Mouse (Mus musculus): ENCODE measurements at regions not wholly inside any gene's neighbourhood (a gene's known extent, or its start where the extent isn't known, plus 50 kb on each side); places are given as distances from the start of the nearest gene placed in this dataset.

DNA sequence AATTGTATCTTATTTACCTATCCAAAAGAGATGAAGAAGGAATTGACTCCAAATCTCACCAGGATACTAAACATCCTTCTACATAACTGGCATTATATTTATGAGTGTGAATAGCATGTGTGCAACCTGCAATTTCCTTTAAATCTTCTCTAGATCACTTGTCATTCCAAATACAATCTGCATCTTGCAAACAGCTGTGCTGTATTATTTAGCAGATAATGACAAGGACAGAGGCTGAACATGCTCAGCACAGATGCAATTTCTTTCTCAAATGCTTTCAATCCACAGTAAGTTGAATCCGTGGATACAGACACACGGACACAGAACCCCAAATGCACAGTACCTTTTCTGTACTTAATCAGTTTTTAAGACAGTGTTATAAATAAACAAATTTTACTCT, 229.4 kb upstream of the Cd180 start:
- Histone ChIP-seq H3K9ac (replicated peaks; ENCODE audit: low read depth) (no peak overlapping the region), H3K9me3 (ENCODE audit: low read length) (no peaks in the 10 kb centered on the region), H3K27ac (ENCODE audit: low read length) (no peak overlapping the region), H3K4me1 (ENCODE audit: insufficient read depth, low read depth, low read length) (no peaks in the 10 kb centered on the region), H3K36me3 (ENCODE audit: insufficient read depth, low read length) (no peaks in the 10 kb centered on the region), H3K4me3 (ENCODE audit: low read depth, low read length) (no peak overlapping the region), H3K27me3 (replicated peaks; ENCODE audit: insufficient read depth, low read length) (no peaks in the 10 kb centered on the region), H3K4me2 (replicated peaks; ENCODE audit: low read depth, low read length) (no peak overlapping the region)
- ATAC-seq (no peak), DNase-seq (ENCODE audit: low spot score) (peak; percentile 42)
- no peak for TF ChIP-seq EP300 (IDR thresholded peaks at IDR 0.05)
- TF ChIP-seq CTCF (IDR thresholded peaks at IDR 0.05) = no peak
- 38% methylated on average over 2 of the region's 2 CpGs for WGBS

DNA sequence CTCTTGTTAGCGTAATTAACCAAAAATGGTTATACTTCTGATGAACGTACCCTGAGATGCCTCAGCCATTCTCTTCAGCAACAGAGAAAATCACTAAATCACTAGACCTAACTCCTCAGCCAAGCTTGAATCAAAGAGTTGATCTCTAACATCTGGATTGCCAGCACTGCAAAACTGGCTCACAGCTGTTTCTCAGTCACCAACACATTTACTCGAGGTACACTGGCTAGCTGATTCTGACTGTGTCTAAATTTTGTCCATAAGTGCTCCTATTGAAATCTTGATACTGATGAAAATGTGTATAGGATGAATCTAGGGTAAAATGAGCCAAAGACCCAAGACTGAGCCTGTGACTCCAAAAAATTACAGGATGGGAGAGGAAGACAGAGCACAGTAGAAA, 211.5 kb upstream of the Cd180 start:
- no peaks in the 10 kb centered on the region for H3K36me3 ChIP-seq (ENCODE audit: insufficient read depth, low read length)
- no peak for ATAC-seq

DNA sequence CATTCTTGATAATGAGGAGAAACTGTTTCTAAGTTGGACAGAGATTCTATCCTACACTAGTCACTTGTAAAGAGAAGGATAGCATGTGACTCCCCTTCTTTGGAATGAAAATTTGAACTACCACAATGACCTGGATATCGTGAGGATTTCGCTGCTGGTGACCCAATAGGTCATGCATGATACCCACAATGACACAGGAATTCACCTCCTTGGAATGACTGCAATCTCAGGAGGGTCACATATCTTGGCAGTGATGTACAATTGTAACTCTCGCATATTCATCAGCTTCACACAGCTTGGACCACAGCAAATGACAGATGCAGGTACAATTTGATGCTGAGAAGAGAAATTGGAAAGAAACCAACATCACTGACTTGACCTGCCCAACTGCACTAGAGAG, 210.9 kb upstream of the Cd180 start:
- no peak overlapping the region for H3K27ac ChIP-seq (ENCODE audit: low read length)
- H3K36me3 ChIP-seq (ENCODE audit: insufficient read depth, low read length) = no peaks in the 10 kb centered on the region
- H3K4me1 ChIP-seq (ENCODE audit: insufficient read depth, low read depth, low read length) = no peaks in the 10 kb centered on the region
- H3K9ac ChIP-seq (replicated peaks; ENCODE audit: low read depth) = no peak overlapping the region
- no peak for DNase-seq (ENCODE audit: low spot score)
- WGBS = 79% methylated on average over 3 of the region's 3 CpGs
- no peak overlapping the region for H3K4me2 ChIP-seq (replicated peaks; ENCODE audit: low read depth, low read length)
- no peaks in the 10 kb centered on the region for H3K9me3 ChIP-seq (ENCODE audit: low read length)
- TF ChIP-seq CTCF (IDR thresholded peaks at IDR 0.05) (no peak), EP300 (IDR thresholded peaks at IDR 0.05) (no peak)
- H3K27me3 ChIP-seq (replicated peaks; ENCODE audit: insufficient read depth, low read length) = no peaks in the 10 kb centered on the region
- no peak for ATAC-seq
- H3K4me3 ChIP-seq (ENCODE audit: low read depth, low read length) = no peak overlapping the region

More for the DNA sequence above, 211.5 kb upstream of the Cd180 start:
- Histone ChIP-seq H3K27me3 (replicated peaks; ENCODE audit: insufficient read depth, low read length) (no peaks in the 10 kb centered on the region), H3K27ac (ENCODE audit: low read length) (no peak overlapping the region), H3K4me1 (ENCODE audit: insufficient read depth, low read depth, low read length) (no peaks in the 10 kb centered on the region), H3K4me2 (replicated peaks; ENCODE audit: low read depth, low read length) (no peak overlapping the region), H3K9ac (replicated peaks; ENCODE audit: low read depth) (no peak overlapping the region), H3K4me3 (ENCODE audit: low read depth, low read length) (no peak overlapping the region), H3K9me3 (ENCODE audit: low read length) (no peaks in the 10 kb centered on the region)
- TF ChIP-seq EP300 (IDR thresholded peaks at IDR 0.05) (no peak), CTCF (IDR thresholded peaks at IDR 0.05) (no peak)
- DNase-seq (ENCODE audit: low spot score) = peak; percentile 52
- WGBS = 66% methylated on average over 3 of the region's 3 CpGs

DNA sequence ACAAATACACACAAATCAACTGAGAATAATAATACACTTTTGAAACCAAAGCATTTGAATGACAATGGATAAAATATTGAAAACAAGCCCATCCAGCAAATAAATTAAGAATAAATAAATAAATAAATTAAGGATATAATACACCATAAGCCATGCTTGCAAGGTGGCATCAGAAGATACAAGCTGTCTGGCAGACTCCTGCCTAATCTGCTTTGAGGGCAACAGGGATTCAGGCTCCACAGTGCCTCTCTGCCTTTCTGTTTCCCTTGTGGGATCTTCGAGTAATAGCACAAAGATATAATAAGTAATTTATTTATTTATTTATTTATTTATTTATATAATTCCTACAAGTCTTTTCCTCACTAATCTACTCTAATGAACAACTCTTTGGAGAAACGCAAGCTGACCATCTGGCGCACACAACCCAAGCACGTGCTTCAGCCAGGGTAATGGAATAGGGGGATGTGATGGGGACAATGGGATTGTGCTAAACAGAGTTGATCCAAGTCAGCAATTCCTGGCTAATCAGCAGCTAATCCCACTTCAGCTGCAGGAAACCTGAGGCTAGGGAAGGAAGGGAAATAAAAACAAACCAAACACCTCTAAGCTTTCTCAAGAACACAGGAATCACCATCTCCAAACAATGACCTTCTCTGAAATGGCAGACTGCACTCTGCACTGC, 205.8 kb upstream of the Cd180 start:
- H3K36me3 ChIP-seq (ENCODE audit: insufficient read depth, low read length) = no peaks in the 10 kb centered on the region
- H3K4me3 ChIP-seq (ENCODE audit: low read depth, low read length) = no peak overlapping the region
- no peak overlapping the region for H3K4me2 ChIP-seq (replicated peaks; ENCODE audit: low read depth, low read length)
- H3K27me3 ChIP-seq (replicated peaks; ENCODE audit: insufficient read depth, low read length) = no peaks in the 10 kb centered on the region
- H3K9ac ChIP-seq (replicated peaks; ENCODE audit: low read depth) = no peak overlapping the region
- 60% methylated on average over 4 of the region's 4 CpGs for WGBS
- no peak for ATAC-seq
- no peaks in the 10 kb centered on the region for H3K4me1 ChIP-seq (ENCODE audit: insufficient read depth, low read depth, low read length)
- no peaks in the 10 kb centered on the region for H3K9me3 ChIP-seq (ENCODE audit: low read length)
- DNase-seq (ENCODE audit: low spot score) = no peak
- TF ChIP-seq EP300 (IDR thresholded peaks at IDR 0.05) (no peak), CTCF (IDR thresholded peaks at IDR 0.05) (no peak)
- no peak overlapping the region for H3K27ac ChIP-seq (ENCODE audit: low read length)

DNA sequence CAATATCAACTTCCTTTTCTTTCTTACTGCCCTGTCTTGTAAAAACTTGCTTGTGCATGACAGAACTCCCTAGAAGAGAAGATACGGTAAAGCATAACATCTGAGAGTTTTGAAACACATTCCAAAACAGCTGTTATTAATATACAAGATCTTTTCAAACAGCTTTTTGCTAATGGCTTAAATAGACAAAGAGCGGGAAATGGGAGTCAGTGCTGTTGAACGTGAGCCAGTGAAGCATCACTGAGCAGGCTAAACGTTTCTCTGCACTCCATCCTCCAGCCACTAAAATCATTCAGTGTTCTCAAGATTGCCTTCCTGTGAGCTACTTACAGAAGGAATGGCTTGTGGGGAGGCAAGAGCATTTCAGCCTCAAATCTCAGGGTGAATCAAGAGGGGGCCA, 202.0 kb upstream of the Cd180 start:
- H3K9ac ChIP-seq (replicated peaks; ENCODE audit: low read depth) = no peak overlapping the region
- H3K27me3 ChIP-seq (replicated peaks; ENCODE audit: insufficient read depth, low read length) = no peaks in the 10 kb centered on the region
- DNase-seq (ENCODE audit: low spot score) (peak; percentile 60), ATAC-seq (no peak)
- H3K4me2 ChIP-seq (replicated peaks; ENCODE audit: low read depth, low read length) = no peak overlapping the region
- H3K9me3 ChIP-seq (ENCODE audit: low read length) = no peaks in the 10 kb centered on the region
- WGBS = 50% methylated on average over 4 of the region's 4 CpGs
- H3K4me1 ChIP-seq (ENCODE audit: insufficient read depth, low read depth, low read length) = no peaks in the 10 kb centered on the region
- H3K27ac ChIP-seq (ENCODE audit: low read length) = no peak overlapping the region
- TF ChIP-seq CTCF (IDR thresholded peaks at IDR 0.05) (no peak), EP300 (IDR thresholded peaks at IDR 0.05) (no peak)
- no peaks in the 10 kb centered on the region for H3K36me3 ChIP-seq (ENCODE audit: insufficient read depth, low read length)
- no peak overlapping the region for H3K4me3 ChIP-seq (ENCODE audit: low read depth, low read length)

DNA sequence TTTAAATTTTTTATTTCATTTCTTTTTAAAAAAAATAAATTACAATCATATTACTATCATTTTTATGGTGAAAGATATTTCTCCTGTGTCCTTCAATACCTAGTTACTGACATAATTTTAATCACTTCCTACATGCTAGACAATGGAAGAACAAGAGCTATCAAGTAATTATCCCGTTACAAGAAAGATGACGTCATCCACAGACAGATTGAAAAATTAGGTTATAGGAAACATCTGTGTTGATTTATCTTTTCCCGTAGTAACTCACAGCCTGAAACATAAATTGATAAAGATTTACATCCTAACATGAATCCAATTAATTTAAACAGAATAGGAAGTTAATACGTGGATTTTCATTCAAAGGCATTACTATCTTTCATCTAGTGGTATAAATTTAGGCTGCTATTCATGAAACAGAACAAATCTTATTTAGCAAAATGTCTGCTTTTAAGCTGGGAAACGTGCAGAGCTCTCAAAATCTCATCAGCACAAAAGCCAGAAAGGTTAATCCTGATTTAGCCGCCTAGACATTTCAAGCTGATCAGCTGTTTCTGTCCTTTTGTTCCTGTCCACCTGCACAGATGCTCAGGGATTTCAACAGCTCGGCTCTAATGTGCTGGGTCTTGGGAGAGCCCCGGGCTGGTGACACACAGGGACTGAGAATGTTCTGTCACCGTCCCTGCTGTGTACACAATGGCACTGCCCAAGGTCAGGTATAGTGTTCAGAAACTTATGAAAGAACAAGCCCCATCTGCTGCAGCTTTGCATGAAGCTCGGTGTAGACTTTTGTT, 189.0 kb upstream of the Cd180 start:
- Histone ChIP-seq H3K36me3 (ENCODE audit: insufficient read depth, low read length) (no peaks in the 10 kb centered on the region), H3K4me3 (ENCODE audit: low read depth, low read length) (no peak overlapping the region), H3K4me2 (replicated peaks; ENCODE audit: low read depth, low read length) (no peak overlapping the region), H3K9me3 (ENCODE audit: low read length) (no peaks in the 10 kb centered on the region), H3K27me3 (replicated peaks; ENCODE audit: insufficient read depth, low read length) (no peaks in the 10 kb centered on the region), H3K9ac (replicated peaks; ENCODE audit: low read depth) (no peak overlapping the region), H3K27ac (ENCODE audit: low read length) (no peak overlapping the region), H3K4me1 (ENCODE audit: insufficient read depth, low read depth, low read length) (no peaks in the 10 kb centered on the region)
- 39% methylated on average over 10 of the region's 10 CpGs for WGBS
- ATAC-seq (no peak), DNase-seq (ENCODE audit: low spot score) (no peak)
- TF ChIP-seq CTCF (IDR thresholded peaks at IDR 0.05) (no peak), EP300 (IDR thresholded peaks at IDR 0.05) (no peak)
